Mouse (Mus musculus) liver, adult 2 months (tissue): Measurements from ENCODE around the gene Sdsl.

Source experiments
- CTCF ChIP-seq: fragments of 200-500 bp; IDR thresholded peaks from 2 replicates; pipeline ENCODE4 v1.5.1; 2011; ENCODE audit warnings: low read depth, low read length, control low read depth
- POLR2A ChIP-seq: fragments of 200-500 bp; IDR thresholded peaks from 2 replicates; pipeline ENCODE4 v1.6.1; 2011; ENCODE audit warnings: low read length, control low read depth; ENCODE audit not compliant: insufficient read depth; ENCODE audit errors: extremely low read depth

DNA sequence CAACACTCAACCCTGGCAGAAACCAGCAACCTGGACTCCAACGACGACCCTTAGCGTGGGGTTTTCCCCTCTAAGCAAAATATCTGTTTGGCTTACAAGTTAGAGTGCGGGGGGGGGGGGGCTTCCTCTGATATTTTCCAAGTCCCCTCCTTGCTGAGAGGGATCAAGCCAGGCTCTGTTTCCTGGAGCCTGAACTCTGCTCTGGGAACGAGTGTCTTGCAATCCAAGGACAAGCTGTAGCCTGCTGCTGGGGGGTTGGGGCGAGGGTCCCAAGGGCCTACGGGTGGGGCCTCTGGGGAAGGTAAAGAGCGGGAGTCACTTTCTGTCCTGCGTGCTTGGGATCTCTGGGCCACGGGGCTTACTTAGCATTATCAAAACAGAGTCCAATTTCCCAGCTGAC, 46.0 kb downstream of the Sdsl start:
- TF ChIP-seq CTCF (no peak), POLR2A (no peak)
